In genomic region chr5:139459938-139460337, GRCm38 (mm10) we compare ENCODE assay signal across 8 mouse cellular contexts. TPM values are rescaled to one million over a fixed set of nuclear protein-coding genes. Genes with fewer than 3 reads are reported as not detected.
DNase-seq lines count a peak whose midpoint lies in the region; ATAC-seq and TF ChIP-seq lines count a peak whose summit lies in the region.

No protein-coding gene starts in this region.

- WGBS in lung, embryonic 14.5 days: 6% methylated on average over 10 of the region's 10 CpGs
- 6% methylated on average over 10 of the region's 10 CpGs for WGBS in embryonic facial prominence, embryonic 14.5 days
- WGBS in intestine, embryonic 16.5 days: 8% methylated on average over 10 of the region's 10 CpGs
- WGBS in neural tube, embryonic 13.5 days: 8% methylated on average over 10 of the region's 10 CpGs

- H3K4me2 ChIP-seq in lung, embryonic 14.5 days: peak overlapping the region; percentile 85
- peak overlapping the region; percentile 90 for H3K4me2 ChIP-seq in embryonic facial prominence, embryonic 14.5 days (ENCODE audit: low read depth, low read length)
- peak overlapping the region; percentile 95 for H3K4me2 ChIP-seq in intestine, embryonic 16.5 days (ENCODE audit: low read depth, low read length)
- peak overlapping the region; percentile 78 for H3K4me2 ChIP-seq in neural tube, embryonic 13.5 days

- DNase-seq in lung, embryonic 14.5 days: no peak
- DNase-seq in lung, postnatal 10 days: no peak
- no peak for DNase-seq in embryonic facial prominence, embryonic 14.5 days (ENCODE audit: low spot score)
- DNase-seq in adrenal gland, adult 8-10 months: no peak
- no peak for DNase-seq in gastrocnemius, postnatal 25 days
- DNase-seq in right cerebral cortex, postnatal 36 days (ENCODE audit: low spot score in 2 of 2): no peak

- H3K9ac ChIP-seq in lung, embryonic 14.5 days: peak overlapping the region; percentile 53
- peak overlapping the region; percentile 71 for H3K9ac ChIP-seq in embryonic facial prominence, embryonic 14.5 days (ENCODE audit: low read depth, low read length)
- peak overlapping the region; percentile 74 for H3K9ac ChIP-seq in intestine, embryonic 16.5 days (ENCODE audit: low read depth, low read length)
- H3K9ac ChIP-seq in neural tube, embryonic 13.5 days: peak overlapping the region; percentile 76

- no peak overlapping the region for H3K27ac ChIP-seq in lung, embryonic 14.5 days (ENCODE audit: low read depth)
- H3K27ac ChIP-seq in embryonic facial prominence, embryonic 14.5 days (replicated peaks; ENCODE audit: low read depth, low read length): no peak overlapping the region
- H3K27ac ChIP-seq in intestine, embryonic 16.5 days (ENCODE audit: low read length): no peak overlapping the region
- H3K27ac ChIP-seq in neural tube, embryonic 13.5 days (replicated peaks): no peak overlapping the region

- H3K9me3 ChIP-seq in lung, embryonic 14.5 days (ENCODE audit: low read depth, low read length): no peaks in the 10 kb centered on the region
- H3K9me3 ChIP-seq in embryonic facial prominence, embryonic 14.5 days (ENCODE audit: control insufficient read depth, low read length): no peaks in the 10 kb centered on the region
- no peaks in the 10 kb centered on the region for H3K9me3 ChIP-seq in intestine, embryonic 16.5 days (ENCODE audit: control insufficient read depth, low read length)
- no peaks in the 10 kb centered on the region for H3K9me3 ChIP-seq in neural tube, embryonic 13.5 days

- ATAC-seq in lung, embryonic 14.5 days (ENCODE audit: insufficient read depth): peak; percentile 10; the same call in 1 of the 2 replicates
- peak; percentile 10; the same call in 1 of the 2 replicates for ATAC-seq in embryonic facial prominence, embryonic 14.5 days (ENCODE audit: low read depth)
- peak; percentile 31 for ATAC-seq in intestine, embryonic 16.5 days
- peak; percentile 47 for ATAC-seq in neural tube, embryonic 13.5 days (ENCODE audit: low read depth)

- H3K36me3 ChIP-seq in lung, embryonic 14.5 days (ENCODE audit: insufficient read depth): peaks cover 2% of the 10 kb centered on the region
- peaks cover 4% of the 10 kb centered on the region; the same call in 1 of the 2 replicates for H3K36me3 ChIP-seq in embryonic facial prominence, embryonic 14.5 days (ENCODE audit: control insufficient read depth, insufficient read depth, low read length)
- no peaks in the 10 kb centered on the region; the same call in 1 of the 2 replicates for H3K36me3 ChIP-seq in intestine, embryonic 16.5 days (ENCODE audit: control insufficient read depth, insufficient read depth, low read length)
- peaks cover 4% of the 10 kb centered on the region; the same call in 1 of the 2 replicates for H3K36me3 ChIP-seq in neural tube, embryonic 13.5 days

- peak overlapping the region; percentile 65 for H3K4me3 ChIP-seq in lung, embryonic 14.5 days (ENCODE audit: low read depth, low read length)
- H3K4me3 ChIP-seq in embryonic facial prominence, embryonic 14.5 days (ENCODE audit: low read depth, low read length): peak overlapping the region; percentile 65
- peak overlapping the region; percentile 71 for H3K4me3 ChIP-seq in intestine, embryonic 16.5 days (ENCODE audit: low read length)
- H3K4me3 ChIP-seq in neural tube, embryonic 13.5 days: peak overlapping the region; percentile 66

- no peaks in the 10 kb centered on the region for H3K4me1 ChIP-seq in lung, embryonic 14.5 days (ENCODE audit: insufficient read depth)
- H3K4me1 ChIP-seq in embryonic facial prominence, embryonic 14.5 days (ENCODE audit: control insufficient read depth, insufficient read depth, low read length): peaks cover 5% of the 10 kb centered on the region; the same call in 1 of the 2 replicates
- peaks cover 2% of the 10 kb centered on the region; the same call in 1 of the 2 replicates for H3K4me1 ChIP-seq in intestine, embryonic 16.5 days (ENCODE audit: control insufficient read depth, insufficient read depth, low read length)
- peaks cover 15% of the 10 kb centered on the region for H3K4me1 ChIP-seq in neural tube, embryonic 13.5 days (replicated peaks)

- H3K27me3 ChIP-seq in lung, embryonic 14.5 days (ENCODE audit: insufficient read depth, low read length): no peaks in the 10 kb centered on the region
- no peaks in the 10 kb centered on the region for H3K27me3 ChIP-seq in embryonic facial prominence, embryonic 14.5 days (replicated peaks; ENCODE audit: control insufficient read depth, insufficient read depth, low read length)
- no peaks in the 10 kb centered on the region for H3K27me3 ChIP-seq in intestine, embryonic 16.5 days (replicated peaks; ENCODE audit: control insufficient read depth, insufficient read depth, low read length)
- H3K27me3 ChIP-seq in neural tube, embryonic 13.5 days: no peaks in the 10 kb centered on the region

- TF ChIP-seq CTCF in lung, embryonic 14.5 days (IDR thresholded peaks at IDR 0.05; ENCODE audit: low read depth): no peak

RNA-seq across cellular contexts. Expression of gene 3110082I17Rik, which starts 0.4 kb away (rescaled TPM):
- polyA plus RNA-seq in lung, embryonic 14.5 days (2014; fragmentation: Nextera tagmentation; extraction: Ambion mirVana): 39.4 and 44.4 TPM in 2 replicates
- polyA plus RNA-seq in embryonic facial prominence, embryonic 14.5 days (2014; fragmentation: Nextera tagmentation; extraction: Ambion mirVana): 24.7 and 30.9 TPM in 2 replicates
- polyA plus RNA-seq in intestine, embryonic 16.5 days (2015; fragmentation: Nextera tagmentation; extraction: Ambion mirVana): 25.8 and 35.5 TPM in 2 replicates
- polyA plus RNA-seq in neural tube, embryonic 13.5 days (2015; fragmentation: Nextera tagmentation; extraction: Ambion mirVana): 14.9 and 15.1 TPM in 2 replicates
- 10 to 100 TPM in 3 of 4 experiments, 1 to 10 TPM in 1; 7.3 to 20.6 (median 14.4) TPM for total RNA-seq in adrenal gland, adult 8-10 months (2022)
- 1 to 10 TPM; 7.8 to 8.0 TPM for total RNA-seq in gastrocnemius, postnatal 25 days (2021)

RNA-seq across cellular contexts. Expression of gene Zfand2a, which starts 24.4 kb away (rescaled TPM):
- polyA plus RNA-seq in lung, embryonic 14.5 days (2014; fragmentation: Nextera tagmentation; extraction: Ambion mirVana): 5.3 and 6.0 TPM in 2 replicates
- 5.4 and 10.8 TPM in 2 replicates for polyA plus RNA-seq in embryonic facial prominence, embryonic 14.5 days (2014; fragmentation: Nextera tagmentation; extraction: Ambion mirVana)
- 7.1 and 7.2 TPM in 2 replicates for polyA plus RNA-seq in intestine, embryonic 16.5 days (2015; fragmentation: Nextera tagmentation; extraction: Ambion mirVana)
- 16.0 and 18.0 TPM in 2 replicates for polyA plus RNA-seq in neural tube, embryonic 13.5 days (2015; fragmentation: Nextera tagmentation; extraction: Ambion mirVana)
- 10 to 100 TPM; 35.1 to 37.0 (median 36.2) TPM for total RNA-seq in adrenal gland, adult 8-10 months (2022)
- 1 to 10 TPM; 7.3 to 8.2 TPM for total RNA-seq in gastrocnemius, postnatal 25 days (2021)

RNA-seq across cellular contexts. Expression of gene Gper1, which starts 37.0 kb away (rescaled TPM):
- 5.5 and 5.9 TPM in 2 replicates for polyA plus RNA-seq in lung, embryonic 14.5 days (2014; fragmentation: Nextera tagmentation; extraction: Ambion mirVana)
- 5.1 and 6.7 TPM in 2 replicates for polyA plus RNA-seq in embryonic facial prominence, embryonic 14.5 days (2014; fragmentation: Nextera tagmentation; extraction: Ambion mirVana)
- 1.1 and 1.5 TPM in 2 replicates for polyA plus RNA-seq in intestine, embryonic 16.5 days (2015; fragmentation: Nextera tagmentation; extraction: Ambion mirVana)
- 8.5 and 9.9 TPM in 2 replicates for polyA plus RNA-seq in neural tube, embryonic 13.5 days (2015; fragmentation: Nextera tagmentation; extraction: Ambion mirVana)
- total RNA-seq in adrenal gland, adult 8-10 months (2022): 1 to 10 TPM; 3.9 to 7.8 (median 6.3) TPM
- total RNA-seq in gastrocnemius, postnatal 25 days (2021): 1 to 10 TPM in 1 of 2 experiments, under 1 TPM in 1; 0.82 to 1.6 TPM

RNA-seq across cellular contexts. Expression of gene C130050O18Rik, which starts 54.9 kb away (rescaled TPM):
- polyA plus RNA-seq in lung, embryonic 14.5 days (2014; fragmentation: Nextera tagmentation; extraction: Ambion mirVana): 1.1 TPM in 2 replicates
- polyA plus RNA-seq in embryonic facial prominence, embryonic 14.5 days (2014; fragmentation: Nextera tagmentation; extraction: Ambion mirVana): 5.2 and 5.5 TPM in 2 replicates
- 0.87 and 1.0 TPM in 2 replicates for polyA plus RNA-seq in intestine, embryonic 16.5 days (2015; fragmentation: Nextera tagmentation; extraction: Ambion mirVana)
- 0.38 and 0.39 TPM in 2 replicates for polyA plus RNA-seq in neural tube, embryonic 13.5 days (2015; fragmentation: Nextera tagmentation; extraction: Ambion mirVana)
- 1 to 10 TPM in 3 of 4 experiments, under 1 TPM in 1; 0.94 to 1.4 (median 1.2) TPM for total RNA-seq in adrenal gland, adult 8-10 months (2022)
- under 1 TPM; 0.32 to 0.61 TPM for total RNA-seq in gastrocnemius, postnatal 25 days (2021)
